Mouse (Mus musculus) left cerebral cortex, adult 6 months (tissue): ENCODE data around the gene Prkce. TPM values are rescaled to one million over a fixed set of nuclear protein-coding genes. Genes with fewer than 3 reads are reported as not detected.

Experiments used
- long read RNA-seq, 2 experiments: library from polyadenylated mRNA; unstranded; transcript quantifications; one replicate each; pipeline ENCODE4 v2.0.0; 2019 to 2020
- polyA plus RNA-seq: library from polyadenylated mRNA; unstranded; fragments of <200 nt; fragmentation: Nextera tagmentation; gene quantifications from 2 replicates; pipeline ENCODE4 v1.2.3, GENCODE M21; 2021

The Prkce gene
- 53.1 and 63.7 TPM in 2 replicates for polyA plus RNA-seq
- long read RNA-seq, experiment 1, full-length matches to known transcripts, result 116 of 273 reads
- long read RNA-seq, experiment 1, partial matches to known transcripts, result 126 of 273 reads
- long read RNA-seq, experiment 1, other reads (novel, unspliced or antisense), result 31 of 273 reads
- long read RNA-seq, experiment 2, full-length matches to known transcripts, result 3 of 172 reads
- long read RNA-seq, experiment 2, partial matches to known transcripts, result 25 of 172 reads
- long read RNA-seq, experiment 2, other reads (novel, unspliced or antisense), result 144 of 172 reads

DNA sequence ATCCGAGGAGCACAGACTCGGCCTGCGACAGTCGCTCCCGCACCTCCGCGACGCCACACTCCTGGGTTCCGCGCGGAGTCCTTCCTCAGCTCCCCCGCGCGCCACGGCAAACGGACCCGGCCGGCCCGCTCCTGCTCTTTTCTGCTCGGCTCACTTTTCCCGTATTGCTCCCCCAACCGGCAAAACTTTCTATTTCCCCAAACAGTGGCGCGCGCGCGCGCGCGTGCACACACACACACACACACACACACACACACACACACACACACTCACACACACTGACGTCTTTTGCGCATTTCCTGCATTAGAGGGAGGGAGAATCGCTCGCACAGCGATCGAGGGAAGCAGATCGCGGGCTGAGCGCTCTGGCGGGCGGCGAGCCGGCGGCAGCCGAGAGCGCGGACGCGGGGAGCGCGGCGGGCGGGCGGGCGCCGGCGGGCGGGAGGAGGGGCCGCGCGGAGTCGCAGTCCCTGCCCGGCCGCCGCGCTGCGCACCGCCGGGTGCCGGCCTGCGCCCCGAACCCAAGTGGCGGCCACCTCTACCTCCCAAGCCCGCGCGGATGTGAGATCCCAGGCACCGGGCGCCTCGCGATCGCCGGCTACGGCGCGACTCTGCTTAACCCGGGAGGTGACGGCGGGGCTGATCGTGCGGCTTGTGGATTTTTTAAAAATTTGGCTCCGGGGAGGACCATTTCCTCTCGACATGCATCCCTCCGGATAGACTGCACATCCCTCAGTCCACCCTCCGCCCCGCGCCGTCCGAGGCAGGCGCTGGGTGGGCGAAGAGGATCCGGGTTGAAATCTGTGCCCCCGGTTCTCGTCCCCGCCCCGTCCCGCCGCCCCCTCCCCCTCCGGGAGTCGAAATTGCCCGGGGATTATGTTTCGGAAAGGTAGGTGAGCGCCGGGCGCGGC is at the start of gene Prkce:
Prkce (plus strand) TSS at position 466 of the 911 bp plus-strand sequence.

GRCm38 (mm10) chr17:86145079-86145951 is 22.3 kb upstream of the Prkce start, which contains the start of gene Srbd1:
Srbd1 (minus strand) TSS chr17:86145175.

GRCm38 (mm10) chr17:86505183-86505631 is 337.6 kb downstream of the Prkce start, which contains the start of gene Gm10309:
Gm10309 (minus strand) TSS chr17:86505232.

Other genes starting within 250 kb of the Prkce start
- gene Srbd1, start 22.6 kb upstream of the Prkce start, polyA plus RNA-seq, result 2.0 and 3.9 TPM in 2 replicates